Mouse (Mus musculus): Measurements from ENCODE around the gene Sarm1.
"Not testable (repeated sequence)": the region's sequence is repeated elsewhere in the genome, so short reads cannot be mapped to it uniquely, and the experiment has no call there.

The Sarm1 gene

DNA sequence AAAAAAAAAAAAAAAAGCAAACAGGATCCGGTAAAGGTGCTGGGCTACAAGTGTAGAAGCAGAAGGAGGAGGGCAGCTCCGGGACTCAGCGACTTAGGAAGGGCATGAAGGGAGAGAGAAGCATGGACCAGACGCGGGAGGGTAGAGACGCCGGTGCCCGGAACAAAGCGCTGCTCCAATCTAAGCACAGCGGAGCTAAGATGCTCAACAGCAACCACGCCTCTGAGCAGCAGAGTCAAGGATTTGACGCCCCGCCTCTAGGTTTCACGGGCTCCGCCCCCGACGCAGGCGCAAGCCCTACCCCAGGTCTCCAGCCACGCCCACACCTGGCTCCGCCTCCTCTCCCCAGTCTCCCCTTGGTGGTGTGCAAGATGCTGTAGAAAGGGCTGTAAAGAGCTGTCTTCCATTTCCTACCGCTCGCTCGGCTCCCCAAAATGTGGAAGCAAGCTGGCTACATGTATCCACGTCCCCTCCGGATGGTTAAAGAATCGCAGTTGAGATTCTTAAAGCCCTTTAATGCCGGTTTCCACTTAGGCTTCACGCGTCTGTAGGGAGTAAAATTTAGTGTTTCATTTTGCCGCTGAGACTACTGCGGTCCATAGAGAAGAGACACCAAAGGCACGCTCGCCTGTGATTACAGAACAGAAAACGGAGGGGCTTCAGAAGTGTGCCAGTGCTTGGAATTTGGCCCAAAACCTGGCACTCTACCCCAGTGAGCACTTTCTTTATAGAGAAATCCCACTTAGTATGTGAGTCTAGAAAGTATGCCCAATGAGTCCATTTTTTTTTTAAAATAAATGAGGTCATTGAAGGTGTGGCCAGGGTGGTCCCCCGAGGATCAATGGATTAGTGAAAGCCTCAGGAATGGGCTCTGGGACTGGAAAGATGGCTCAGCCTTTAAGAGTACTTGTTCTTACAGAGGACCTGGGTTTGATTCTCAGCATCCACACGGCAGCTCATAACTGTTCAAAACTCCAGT, at the start of gene Sarm1:
Gene Sarm1 (minus strand): TSS at position 211 of the 979 bp plus-strand sequence.
- peak; percentile 96 to 99 for DNase-seq

DNA sequence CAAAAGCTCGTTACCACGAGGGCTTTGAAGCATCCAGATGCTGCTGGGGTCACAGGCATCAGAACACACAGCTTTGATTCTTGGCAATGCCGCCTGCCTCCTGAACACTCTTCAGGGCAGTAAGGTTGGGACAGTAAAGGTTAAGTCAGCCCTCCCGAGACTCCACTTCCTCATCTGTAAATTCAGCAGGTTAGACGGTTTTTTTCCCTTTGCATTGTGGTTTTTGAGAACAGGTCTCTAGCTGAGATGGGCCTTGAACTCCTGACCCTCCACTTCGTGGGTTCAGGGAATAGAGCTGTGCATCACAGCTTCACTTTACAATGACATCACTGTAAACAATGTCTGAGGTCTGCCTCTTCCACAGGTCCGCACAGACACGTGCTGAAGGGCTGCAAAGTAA, 47.6 kb upstream of the Sarm1 start:
- no peak for DNase-seq

DNA sequence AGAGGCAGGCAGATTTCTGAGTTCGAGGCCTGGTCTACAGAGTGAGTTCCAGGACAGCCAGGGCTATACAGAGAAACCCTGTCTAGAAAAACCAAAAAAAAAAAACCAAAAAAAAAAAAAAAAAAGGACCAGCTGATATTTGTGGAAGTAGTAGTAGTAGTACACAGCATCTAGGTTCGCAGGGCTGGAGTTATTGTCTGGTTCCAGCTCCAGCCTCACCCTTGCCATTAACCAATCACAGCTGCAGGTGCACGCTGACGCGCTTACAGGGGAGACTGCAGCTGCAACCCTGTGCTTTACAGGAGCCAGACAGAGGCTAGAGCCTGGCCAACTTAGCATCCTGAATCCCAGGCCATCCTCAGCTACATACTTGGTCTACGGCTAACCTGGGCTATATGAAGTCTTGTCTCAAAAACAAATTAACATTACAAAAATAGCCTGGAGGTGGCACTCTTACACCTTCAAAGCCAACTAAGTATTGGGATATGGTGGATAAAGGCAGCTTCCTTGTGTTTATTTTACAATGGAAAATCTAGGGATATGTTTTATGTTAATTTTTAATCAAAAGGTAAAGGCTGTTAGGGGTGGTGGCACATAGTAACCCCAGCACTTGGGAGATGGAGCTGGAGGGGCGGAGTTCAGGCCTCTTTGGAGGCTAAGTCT, 47.0 kb upstream of the Sarm1 start:
- no peak for DNase-seq

DNA sequence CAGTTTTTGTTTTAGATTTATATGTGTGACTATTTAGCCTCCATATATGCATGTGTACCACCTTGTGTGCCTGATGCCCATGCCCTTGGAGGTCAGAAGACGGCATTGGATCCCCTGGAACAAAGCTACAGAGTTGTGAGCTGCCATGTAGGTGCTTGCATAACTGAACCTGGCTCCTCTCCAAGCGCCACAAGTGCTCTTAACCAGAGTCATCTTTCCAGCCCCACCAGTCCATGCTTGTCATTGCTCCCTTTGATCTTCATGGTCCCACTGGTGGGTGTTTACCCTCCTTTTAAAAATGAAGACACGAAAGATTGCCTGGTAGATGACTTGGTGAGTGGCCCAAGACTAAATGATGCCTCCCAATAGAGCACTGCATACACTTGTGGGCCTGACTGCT, 42.8 kb upstream of the Sarm1 start:
- DNase-seq, result no peak

DNA sequence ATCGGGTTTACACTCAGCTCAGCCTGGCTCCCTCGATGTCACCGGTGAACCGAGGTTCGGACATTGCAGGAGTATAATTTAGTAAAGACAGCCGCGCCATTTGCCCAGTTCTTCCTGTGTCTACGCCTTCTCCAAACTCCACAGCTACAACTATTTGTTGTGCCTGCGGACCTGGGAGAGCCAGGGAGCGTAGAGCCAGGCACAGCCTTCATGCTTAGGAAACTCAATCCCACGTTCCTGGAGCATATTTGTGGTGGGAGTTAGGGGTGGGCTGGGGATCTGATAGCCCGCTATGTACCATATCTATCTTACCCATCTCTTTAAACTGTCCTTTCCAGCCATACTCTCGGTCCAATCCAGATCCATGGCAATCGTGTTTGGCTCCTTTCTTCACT, 39.1 kb upstream of the Sarm1 start:
- no peak for DNase-seq

DNA sequence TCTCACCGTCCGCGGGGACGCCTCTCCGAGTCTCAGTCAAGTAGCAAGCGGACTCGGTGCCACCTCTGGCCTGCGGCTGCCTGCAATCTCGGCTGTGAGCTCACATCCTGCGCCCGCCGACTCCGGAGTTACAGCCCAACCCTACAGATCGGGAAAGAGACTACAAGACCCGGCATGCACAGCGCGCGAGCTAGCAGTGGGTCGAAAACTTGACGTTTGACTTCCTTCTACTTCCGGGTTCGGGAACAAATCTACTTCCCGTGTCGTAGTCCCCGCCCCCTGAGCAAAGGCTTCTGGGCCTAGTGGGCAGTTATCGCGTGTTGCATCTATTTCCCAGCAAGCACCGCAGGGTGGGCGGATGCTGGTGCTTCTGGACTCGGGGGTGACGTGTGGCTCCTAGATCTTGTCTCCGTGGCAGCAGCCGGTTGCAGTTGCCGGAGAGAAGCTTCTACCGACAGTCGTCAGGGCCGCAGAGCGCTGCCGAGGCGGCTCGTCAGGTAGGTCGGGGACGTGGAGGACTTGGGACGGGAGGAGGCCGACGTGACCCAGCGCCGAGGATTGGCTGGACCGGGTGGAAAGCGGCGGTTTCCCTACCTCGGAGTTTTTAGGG, 38.6 kb upstream of the Sarm1 start, which contains the start of the genes Tnfaip1 and Ift20:
Gene Tnfaip1 (minus strand): TSS at position 253 of the 610 bp plus-strand sequence.
Gene Ift20 (plus strand): TSS at position 282 of the 610 bp plus-strand sequence.
- peak; percentile 93 to 95 for DNase-seq

DNA sequence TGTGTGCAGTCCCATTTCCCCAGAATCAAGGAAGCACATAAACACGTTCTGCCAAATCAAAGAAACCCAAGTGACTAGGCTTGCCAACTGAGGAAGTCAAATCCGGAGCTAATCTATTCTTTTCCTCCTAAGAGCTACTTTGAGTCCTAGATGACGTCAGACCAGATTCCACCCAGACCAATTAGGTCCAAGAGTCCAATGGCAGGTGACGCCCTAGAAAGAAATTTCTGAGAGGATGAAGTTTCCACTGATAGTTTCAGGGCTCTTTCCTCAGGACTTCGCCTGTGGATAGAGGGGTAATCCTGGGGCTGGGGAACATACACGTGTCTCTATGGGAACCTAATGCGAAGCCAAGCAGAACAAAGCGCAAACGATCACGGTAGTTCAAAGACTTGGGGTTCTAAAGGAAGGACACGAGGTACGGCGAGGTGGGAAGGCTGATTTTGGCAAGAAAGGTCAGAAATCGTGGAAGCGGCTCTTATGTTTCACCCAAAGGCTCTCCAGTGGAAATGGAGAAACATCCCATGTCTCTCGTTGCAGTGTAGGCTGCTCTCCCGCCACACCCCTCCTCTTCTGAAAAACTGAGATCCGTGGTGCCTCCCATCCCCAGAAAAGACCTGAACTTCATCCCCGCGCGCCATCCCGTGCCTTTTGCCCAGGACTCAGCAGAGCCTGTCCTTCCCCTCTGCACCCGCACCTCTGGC, 38.0 kb upstream of the Sarm1 start:
- no peak for DNase-seq

DNA sequence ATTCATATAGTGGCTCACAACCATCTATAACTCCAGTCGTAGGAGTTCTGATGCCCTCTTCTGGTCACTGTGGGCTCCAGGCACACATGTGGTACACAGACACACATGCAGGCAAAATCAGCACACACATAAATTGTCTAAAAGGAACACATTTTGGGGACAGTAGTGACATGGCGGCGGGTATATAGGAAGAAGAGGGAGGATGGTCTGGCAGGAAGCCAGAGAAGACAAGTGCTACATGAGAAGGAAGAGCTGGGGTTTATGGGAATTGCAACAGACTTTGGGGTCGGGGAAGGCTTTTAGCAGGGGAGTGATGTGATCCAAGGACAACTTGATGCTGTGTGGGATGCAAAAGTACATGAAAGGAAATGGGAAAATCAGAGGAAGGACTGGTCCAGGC, 37.0 kb upstream of the Sarm1 start:
- no peak for DNase-seq

DNA sequence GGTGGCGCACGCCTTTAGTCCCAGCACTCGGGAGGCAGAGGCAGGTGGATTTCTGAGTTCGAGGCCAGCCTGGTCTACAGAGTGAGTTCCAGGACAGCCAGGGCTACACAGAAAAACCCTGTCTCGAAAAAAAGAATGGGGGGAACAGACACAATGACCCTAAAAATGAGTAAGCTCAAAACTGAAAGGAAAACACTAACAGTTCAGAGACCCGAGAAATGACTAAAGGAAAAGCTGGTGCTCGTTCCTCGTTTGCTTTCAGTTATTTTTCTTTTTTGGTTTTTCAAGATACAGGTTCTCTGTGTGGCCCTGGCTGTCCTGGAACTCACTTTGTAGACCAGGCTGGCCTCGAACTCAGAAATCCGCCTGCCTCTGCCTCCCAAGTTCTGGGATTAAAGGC, 34.0 kb upstream of the Sarm1 start:
- DNase-seq, result not testable (repeated sequence)

DNA sequence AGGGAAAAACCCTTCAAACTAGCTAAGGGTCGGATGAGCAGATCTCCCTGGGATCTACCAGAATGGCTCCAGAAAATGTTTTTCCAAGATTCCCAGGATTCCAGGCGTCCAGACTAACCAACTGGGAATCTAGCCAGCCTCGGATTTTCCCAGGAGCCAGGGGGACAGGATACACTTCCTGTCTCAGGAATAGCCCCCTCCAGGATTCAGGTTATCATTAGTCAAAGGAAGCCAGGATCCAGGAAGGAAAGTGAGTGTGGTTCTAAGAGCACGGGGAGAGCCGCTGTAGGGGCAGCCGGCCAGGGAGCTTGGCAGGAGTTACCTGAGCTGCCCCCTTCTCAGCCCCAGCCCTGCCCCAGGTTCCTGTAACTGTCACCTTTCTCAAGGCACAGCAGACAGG, 33.5 kb upstream of the Sarm1 start:
- no peak for DNase-seq

DNA sequence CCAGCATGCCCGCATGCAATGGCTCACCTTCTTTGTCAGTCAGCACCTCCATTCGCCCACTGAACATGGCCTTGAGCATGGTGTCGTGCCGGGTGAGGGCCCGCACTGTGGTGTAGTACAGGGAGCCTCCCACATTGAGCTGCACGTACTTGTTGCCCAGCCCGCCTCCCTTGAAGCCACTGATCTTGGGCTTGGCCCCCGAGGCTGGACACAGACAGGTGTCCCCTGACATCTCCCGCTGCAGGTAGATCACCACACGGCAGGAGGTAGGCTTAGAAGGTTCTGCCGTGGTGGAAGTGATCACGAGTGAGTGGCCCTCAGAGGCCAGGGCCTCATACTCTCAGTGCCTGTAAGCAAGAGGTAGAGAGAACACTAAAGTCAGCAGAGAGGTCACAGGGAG, 32.4 kb upstream of the Sarm1 start:
- DNase-seq, result no peak

DNA sequence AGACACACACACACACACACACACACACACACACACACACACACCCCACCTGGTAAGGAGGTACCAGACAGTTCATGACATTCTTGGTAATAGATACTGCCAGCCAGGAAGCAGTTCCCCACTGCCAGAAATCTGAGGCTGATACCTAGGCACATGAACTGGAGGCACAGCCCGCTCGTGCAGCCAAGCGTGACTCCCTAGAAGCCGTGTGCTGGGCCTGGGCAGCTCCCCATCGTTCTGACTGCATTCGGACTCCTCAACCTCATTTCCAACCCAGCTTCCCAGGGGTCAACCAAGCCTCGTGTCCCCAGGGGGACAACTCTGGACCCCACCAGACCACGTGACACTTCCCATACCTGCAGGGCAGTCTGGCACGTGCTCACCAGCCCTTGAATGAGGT, 31.2 kb upstream of the Sarm1 start:
- no peak for DNase-seq

DNA sequence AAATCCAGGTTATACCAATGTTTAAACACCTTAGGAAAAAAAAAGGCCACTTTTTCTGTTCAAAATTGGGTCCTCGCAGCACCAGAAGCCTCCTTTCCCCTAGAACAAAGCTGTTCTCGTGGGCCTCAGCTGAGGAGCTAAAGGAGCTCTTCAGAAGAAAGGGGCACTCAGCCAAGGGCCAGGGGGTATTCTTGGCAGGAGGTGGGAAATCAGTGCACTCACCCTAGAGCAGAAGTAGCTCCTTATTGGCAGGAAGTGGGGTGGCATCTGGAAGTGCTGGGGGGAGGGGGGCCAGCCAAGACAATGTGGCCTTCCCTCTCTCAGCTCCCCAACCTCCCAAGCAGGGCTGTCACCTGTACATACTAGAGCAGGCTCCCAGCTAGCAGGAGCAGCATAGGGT, 27.3 kb upstream of the Sarm1 start:
- DNase-seq, result no peak

DNA sequence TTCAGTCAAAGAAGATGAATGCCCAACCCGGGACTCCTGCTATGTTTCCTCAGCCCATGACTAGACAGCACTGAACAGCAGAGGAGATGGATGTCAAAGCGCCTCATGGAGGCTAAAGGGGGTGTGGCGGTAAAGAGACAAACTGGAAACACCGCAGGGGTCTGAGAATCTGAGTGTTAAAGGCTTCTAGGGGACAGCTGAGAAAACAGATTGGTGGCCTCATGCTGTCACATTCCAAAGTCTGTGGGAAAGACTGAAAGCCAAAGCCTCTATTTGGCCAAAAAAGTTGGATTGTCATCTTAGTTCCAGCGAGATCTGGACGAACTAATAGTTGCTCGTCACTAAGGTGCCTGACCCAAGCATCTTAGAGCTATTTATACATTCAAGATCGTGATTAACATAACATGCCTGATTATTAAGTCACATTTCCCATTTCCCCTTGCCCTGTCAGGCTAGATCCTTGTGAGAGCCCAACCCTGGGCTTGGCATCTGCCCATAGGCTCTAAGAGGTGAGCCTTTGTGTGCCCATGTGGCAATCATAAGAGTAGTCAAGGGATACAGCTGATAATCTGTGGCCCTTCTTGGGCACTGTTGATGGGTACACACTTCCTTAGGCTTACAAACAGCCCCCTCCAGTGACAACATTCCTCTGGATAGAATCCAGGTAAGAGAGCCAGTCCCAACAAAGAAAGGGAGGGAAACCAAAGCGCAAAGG, 25.8 kb upstream of the Sarm1 start:
- no peak for DNase-seq

DNA sequence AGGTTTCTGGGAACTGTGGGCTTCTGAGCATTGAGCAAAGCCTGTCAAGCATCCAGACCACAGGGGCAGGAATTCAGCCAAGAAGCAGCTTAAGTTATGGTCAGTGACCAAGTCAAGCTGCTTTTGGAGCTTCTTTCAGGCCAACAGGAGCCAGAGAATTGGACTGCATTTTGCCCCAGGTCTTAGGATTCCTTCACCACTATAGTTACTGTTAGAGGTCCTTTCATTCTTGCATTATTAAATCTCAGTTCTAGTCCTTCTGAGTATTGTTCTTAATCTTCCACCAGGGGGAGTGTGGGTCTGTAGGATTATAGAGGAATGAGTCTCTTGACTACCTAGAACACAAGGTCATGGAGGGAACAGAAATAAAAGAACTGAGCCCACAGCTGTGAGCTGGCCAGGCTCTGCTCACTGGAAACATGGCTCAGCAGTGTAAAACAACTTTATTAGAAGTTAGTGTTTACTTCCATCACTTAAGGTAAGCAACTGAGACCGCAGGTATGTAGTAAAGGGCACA, 25.0 kb upstream of the Sarm1 start:
- DNase-seq, result no peak

DNA sequence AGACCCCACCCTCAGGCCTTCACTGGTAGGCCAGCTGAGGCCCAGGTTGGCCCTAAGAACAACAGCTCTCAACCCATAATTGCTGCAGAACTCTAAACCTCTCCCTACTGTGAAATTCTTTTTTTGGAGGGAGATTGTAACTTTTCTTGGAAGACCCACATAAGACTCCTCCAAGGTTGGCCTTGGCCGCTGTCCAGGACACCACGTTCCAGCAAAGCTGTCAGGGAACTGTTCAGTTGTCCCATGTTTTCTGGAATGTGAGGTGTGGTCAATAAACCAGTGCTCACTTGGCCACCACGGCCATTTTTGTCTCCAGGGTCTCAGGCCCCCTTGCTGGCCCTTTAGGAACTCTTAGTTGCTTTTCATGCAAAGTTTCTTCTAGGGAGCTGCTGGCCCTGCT, 24.3 kb upstream of the Sarm1 start:
- no peak for DNase-seq

DNA sequence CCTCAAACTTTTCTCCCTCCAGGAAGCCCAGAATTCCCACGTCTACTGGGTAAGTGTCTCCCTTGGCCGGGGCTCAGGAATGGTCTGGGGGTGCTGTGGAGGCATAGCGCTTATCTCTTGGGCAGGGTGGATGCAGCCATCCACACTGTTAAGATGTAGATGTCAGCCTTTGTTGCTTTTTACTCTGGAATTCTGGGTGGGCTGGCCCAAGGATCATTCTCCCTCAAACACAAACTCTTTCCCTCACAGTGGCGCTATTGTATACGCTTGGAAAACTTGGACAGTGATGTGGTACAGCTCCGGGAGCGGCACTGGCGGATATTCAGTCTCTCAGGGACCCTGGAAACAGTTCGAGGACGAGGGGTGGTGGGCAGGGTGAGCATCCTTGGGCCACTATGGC, 21.4 kb upstream of the Sarm1 start:
- DNase-seq, result no peak

DNA sequence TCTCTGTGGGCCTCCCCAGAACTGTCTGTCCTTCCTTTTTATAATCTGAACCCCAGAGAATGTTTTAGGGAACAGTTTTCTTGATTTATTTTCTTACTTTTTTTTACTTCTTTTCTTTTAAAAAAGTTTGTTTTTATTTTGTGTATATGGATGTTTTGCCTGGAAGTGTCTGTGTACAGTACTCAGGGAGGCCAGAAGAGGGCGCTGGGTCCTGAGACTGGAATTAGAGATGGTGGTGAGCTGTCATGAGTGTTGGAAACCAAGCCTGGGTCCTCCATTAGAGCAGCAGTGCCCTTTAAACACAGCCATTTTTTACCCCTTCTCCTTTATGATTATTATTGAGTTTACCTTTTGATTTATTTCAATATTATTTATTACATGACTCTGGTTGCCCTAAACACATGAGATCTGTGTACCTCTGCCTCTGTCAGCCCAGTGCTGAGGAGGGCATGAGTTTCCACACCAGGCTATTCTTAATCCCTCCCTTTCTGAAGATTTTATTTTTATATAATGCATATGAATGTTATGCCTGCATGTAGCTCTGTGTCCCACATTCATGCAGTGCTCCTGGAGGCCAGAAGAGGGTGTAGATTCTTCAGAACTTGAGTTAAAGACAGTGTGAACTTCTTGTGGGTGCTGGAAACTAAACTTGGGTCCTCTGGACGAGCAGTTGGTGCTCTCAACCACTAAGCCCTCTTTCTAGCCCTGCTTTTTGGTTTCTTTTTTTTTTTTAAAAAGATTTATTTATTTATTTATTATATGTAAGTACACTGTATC, 18.2 kb upstream of the Sarm1 start:
- no peak for DNase-seq

DNA sequence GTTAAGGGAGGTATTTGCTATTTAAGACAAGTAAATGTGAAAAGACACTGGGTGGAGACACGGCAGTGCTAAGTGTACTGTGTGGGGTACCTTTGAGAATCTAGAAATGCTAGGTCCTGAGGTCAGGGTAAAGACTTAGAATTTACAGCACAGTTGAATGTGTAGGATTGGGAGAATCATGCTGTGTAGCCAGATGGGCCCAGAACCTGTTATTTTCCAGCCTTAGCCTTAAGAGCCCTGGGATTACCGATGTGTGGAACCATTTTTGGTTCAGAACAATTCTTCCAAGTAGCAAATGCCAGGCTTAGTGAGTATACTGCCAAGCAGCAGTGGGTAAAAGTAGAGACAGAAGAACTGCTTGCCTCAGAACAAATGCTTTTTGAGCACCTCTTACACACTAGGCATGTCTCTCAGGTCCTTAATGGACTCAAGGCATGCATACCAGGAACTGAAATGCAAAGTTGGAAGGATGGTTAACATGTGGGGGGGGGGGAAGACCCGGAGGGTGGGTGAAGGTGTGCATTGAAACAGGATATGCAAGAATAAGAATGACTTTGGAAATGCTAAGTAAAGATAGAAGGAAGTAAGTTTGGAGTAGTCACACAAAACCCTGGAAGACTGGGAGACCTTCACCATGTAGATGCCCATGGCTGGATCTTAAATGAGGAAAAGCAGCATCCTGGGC, 15.7 kb upstream of the Sarm1 start:
- no peak for DNase-seq
